Mouse (Mus musculus): ENCODE data around the gene Fosl1.

DNA sequence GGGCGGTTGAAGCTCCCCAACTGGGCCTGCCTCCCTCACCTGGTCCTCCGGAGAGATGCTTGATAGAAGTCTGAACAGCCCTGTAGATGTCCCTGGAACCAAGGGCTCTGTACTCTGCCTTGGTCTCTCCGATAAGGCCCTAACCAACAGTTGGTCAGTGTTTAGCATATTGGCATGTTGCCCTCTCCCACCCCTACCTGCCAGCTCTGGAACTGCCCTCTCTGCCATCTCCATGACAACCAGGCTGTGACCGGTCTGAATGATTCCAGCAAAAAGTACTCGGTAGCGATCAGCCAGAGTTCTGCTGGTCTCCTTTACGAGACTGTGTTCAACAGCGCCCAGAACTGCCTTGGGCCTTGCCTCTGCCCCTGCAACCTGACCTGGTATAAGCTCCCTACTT is 45.1 kb upstream of the Fosl1 start, which contains the start of gene Tsga10ip:
- no peak for TF ChIP-seq GATA1 (IDR thresholded peaks at IDR 0.05; ENCODE audit: borderline replicate concordance, low read length)
- TF ChIP-seq FLI1 (IDR thresholded peaks at IDR 0.05; ENCODE audit: low read length) = no peak
